Mouse (Mus musculus) leukemia stem cell, adult 10-12 weeks (primary cell): ENCODE measurements around the gene Atg14. TPM values are rescaled to one million over a fixed set of nuclear protein-coding genes. Genes with fewer than 3 reads are reported as not detected.

Experiments used
- polyA plus RNA-seq: library from polyadenylated mRNA; stranded (reverse); fragments of >175 nt; gene quantifications from 2 replicates; pipeline ENCODE4 v1.2.3, GENCODE M21; 2012; ENCODE audit warnings: low replicate concordance

Gene Atg14
- polyA plus RNA-seq: 1.4 TPM in 2 replicates

GRCm38 (mm10) chr14:47570549-47570948 lies at the start of gene Atg14:
Atg14 (minus strand) TSS chr14:47570649.

Other genes with a start within 250 kb of the Atg14 start
- 323 and 1,251 TPM in 2 replicates for gene Lgals3, start 202.9 kb downstream of the Atg14 start, polyA plus RNA-seq
- 2.5 and 29.4 TPM in 2 replicates for gene Dlgap5, start 152.2 kb downstream of the Atg14 start, polyA plus RNA-seq
- gene Fbxo34, start 120.2 kb downstream of the Atg14 start, polyA plus RNA-seq: 19.6 and 20.0 TPM in 2 replicates
- gene Ktn1, start 77.8 kb upstream of the Atg14 start, polyA plus RNA-seq: 0.71 and 2.9 TPM in 2 replicates